Mouse (Mus musculus) kidney, adult 2 months (tissue): ENCODE results near the gene Vps54. TPM values are rescaled to one million over a fixed set of nuclear protein-coding genes. Genes with fewer than 3 reads are reported as not detected.

ENCODE experiments used
- DNase-seq: peaks from one replicate; pipeline ENCODE4 v3.0.0; 2021
- H3K27ac ChIP-seq: fragments of 200-500 bp; 2 replicates; pipeline ENCODE4 v1.5.1; 2012; ENCODE audit warnings: low read depth, low read length, control low read depth, inconsistent platforms; ENCODE audit not compliant: insufficient read depth
- H3K27me3 ChIP-seq: fragments of 200-500 bp; replicated peaks from 2 replicates; pipeline ENCODE4 v1.6.1; 2012; ENCODE audit warnings: mild to moderate bottlenecking, moderate library complexity, low read length, inconsistent platforms; ENCODE audit not compliant: control insufficient read depth, insufficient read depth
- H3K36me3 ChIP-seq: fragments of 200-500 bp; 2 replicates; pipeline ENCODE4 v1.6.1; 2012; ENCODE audit warnings: mild to moderate bottlenecking, moderate library complexity, low read length, inconsistent platforms; ENCODE audit not compliant: control insufficient read depth, insufficient read depth
- H3K4me1 ChIP-seq: fragments of 200-500 bp; 2 replicates; pipeline ENCODE4 v1.6.1; 2011; ENCODE audit warnings: low read length; ENCODE audit not compliant: control insufficient read depth, insufficient read depth
- H3K4me3 ChIP-seq: fragments of 200-500 bp; 2 replicates; pipeline ENCODE4 v1.5.1; 2011; ENCODE audit warnings: mild to moderate bottlenecking, low read depth, low read length, control low read depth; ENCODE audit not compliant: insufficient read depth
- CTCF ChIP-seq: fragments of 200-500 bp; conservative IDR thresholded peaks from 2 replicates; pipeline ENCODE4 v1.5.1; 2011; ENCODE audit warnings: low read depth, mild to moderate bottlenecking, control low read depth, low read length, moderate library complexity, mixed read lengths; ENCODE audit not compliant: insufficient read depth, insufficient read length
- POLR2A ChIP-seq: fragments of 200-500 bp; IDR thresholded peaks from one replicate; pipeline ENCODE4 v1.6.1; 2011; ENCODE audit warnings: low read depth, low read length, control low read depth
- WGBS: fragments of 180-500 bp; shearing (Covaris S2); methylation state at CpG from one replicate; pipeline ENCODE4 v1.1.7; 2018; 5-methylcytosine and 5-hydroxymethylcytosine counted together
- polyA plus RNA-seq: library from polyadenylated mRNA; depleted of rRNA; stranded (reverse); fragments of >200 nt; gene quantifications from 2 replicates; pipeline ENCODE4 v1.2.3, GENCODE M21; 2012

Vps54 gene
- polyA plus RNA-seq, 1 experiment = 13.3 TPM

DNA sequence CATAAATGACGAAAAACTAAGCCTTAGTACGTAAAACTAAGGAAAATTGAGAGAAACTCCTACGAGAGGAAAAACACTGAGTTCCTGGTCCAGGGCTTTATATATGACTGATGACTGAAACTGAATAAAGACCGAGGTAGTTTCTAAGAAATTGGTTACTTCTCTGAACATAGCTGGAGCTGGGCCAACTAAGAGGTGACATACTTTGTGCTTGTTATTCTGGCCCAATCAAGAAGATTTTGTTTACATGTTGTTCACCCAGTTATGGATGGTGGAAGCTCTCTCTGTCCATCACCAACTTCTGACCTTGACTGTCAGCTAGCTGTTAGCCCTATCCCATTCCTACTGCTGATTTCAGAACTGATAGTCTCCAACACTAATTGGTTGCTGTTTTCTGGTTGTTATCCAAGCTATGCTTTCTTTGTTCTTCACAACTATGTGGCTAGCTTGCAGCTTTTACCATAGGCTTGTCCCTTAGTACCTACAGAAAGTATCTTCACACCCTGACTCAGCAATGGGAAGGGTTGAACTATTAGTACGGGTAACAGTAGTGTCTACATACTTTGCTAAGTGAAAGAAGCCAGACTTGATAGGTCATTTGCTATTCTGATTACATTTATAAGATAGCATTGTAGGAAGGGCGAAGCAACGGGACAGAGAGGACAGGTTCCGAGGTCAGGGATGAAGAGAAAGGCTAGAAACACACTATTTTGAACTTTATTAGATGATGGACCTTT lies 19.1 kb upstream of the Vps54 start:
- no peak for DNase-seq
- TF ChIP-seq POLR2A (no peak), CTCF (no peak)
- H3K4me3 ChIP-seq = no peak overlapping the region
- no peaks in the 10 kb centered on the region for H3K36me3 ChIP-seq
- H3K27me3 ChIP-seq = no peaks in the 10 kb centered on the region
- H3K27ac ChIP-seq = no peak overlapping the region
- H3K4me1 ChIP-seq = no peaks in the 10 kb centered on the region
- WGBS = 85% methylated on average over 8 of the region's 8 CpGs

DNA sequence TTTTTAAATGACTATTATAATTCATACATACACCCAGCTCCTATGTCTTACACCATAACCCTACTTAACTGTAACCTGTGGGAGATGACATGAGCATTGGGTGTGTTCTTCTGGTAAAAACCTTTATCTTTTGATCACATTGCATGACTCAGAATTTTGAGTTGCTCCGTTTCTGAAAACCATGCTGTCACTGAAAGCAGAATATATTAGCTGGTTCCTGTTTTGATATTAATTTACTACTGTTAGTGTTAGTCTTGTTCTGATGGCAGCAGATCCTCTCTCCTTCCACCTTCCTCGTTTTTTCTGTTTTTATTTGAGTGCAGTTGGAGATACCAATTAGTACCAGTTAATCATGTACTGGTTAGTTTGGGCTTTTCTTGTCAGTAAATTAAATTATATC lies 18.3 kb upstream of the Vps54 start:
- no peak overlapping the region for H3K4me3 ChIP-seq

DNA sequence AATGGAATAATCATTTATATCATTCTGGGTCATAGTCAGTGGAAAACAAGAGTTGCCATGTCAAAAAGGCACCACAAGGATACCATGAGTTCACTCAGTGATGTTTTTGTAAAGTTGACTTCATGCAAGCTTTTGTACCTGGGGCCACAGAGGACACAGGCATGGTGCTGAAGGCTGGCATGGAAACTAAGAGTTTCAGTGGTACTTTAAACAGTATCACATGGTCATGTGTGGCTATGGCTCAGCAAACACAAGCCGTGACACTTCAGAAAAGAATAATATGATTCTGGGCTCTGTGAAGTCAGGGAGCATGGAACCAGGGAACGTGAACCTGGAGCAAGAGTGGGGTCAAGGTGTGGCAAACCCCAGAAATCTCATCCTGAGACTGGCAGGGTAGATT lies 17.7 kb upstream of the Vps54 start:
- DNase-seq = no peak
- TF ChIP-seq POLR2A = no peak
- TF ChIP-seq CTCF = no peak
- no peaks in the 10 kb centered on the region for H3K4me1 ChIP-seq
- 60% methylated on average over 2 of the region's 2 CpGs for WGBS
- H3K36me3 ChIP-seq = no peaks in the 10 kb centered on the region
- no peak overlapping the region for H3K4me3 ChIP-seq
- no peaks in the 10 kb centered on the region for H3K27me3 ChIP-seq
- no peak overlapping the region for H3K27ac ChIP-seq

More for the DNA sequence above, 18.3 kb upstream of the Vps54 start:
- DNase-seq = no peak
- TF ChIP-seq CTCF (no peak), POLR2A (no peak)
- no peaks in the 10 kb centered on the region for H3K4me1 ChIP-seq
- no peaks in the 10 kb centered on the region for H3K27me3 ChIP-seq
- WGBS = 52% methylated on average over 2 of the region's 2 CpGs
- H3K27ac ChIP-seq = no peak overlapping the region
- H3K36me3 ChIP-seq = no peaks in the 10 kb centered on the region

DNA sequence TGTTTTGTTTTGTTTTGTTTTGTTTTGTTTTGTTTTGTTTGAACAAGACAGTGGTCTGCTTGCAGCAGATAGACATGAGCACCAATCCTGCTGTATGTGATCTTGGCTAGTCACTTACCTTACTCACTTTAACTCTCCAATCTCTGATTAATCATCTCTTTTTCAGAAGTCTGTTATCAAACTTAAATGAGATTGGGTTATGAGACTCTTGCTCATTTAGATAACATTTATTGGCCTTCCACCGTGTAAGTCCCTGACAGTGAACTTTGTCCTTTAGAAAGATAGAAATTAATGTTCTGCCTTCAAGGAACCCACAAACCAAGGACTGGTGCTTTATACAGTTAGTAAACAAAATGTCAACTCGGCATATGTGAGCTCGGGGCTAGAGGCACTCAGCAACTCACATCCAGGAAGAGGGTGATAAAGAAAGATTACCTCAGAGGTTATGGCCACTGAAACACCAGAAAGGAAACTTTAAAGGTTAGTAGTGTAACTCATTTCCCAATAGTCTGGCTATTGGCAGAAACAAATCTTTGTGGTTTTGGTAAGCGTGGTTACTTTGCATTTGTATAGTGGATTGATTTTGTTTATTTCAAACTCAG lies 16.4 kb upstream of the Vps54 start:
- Histone ChIP-seq H3K4me3 (no peak overlapping the region), H3K27me3 (no peaks in the 10 kb centered on the region), H3K27ac (no peak overlapping the region), H3K36me3 (no peaks in the 10 kb centered on the region), H3K4me1 (no peaks in the 10 kb centered on the region)
- DNase-seq = no peak
- 64% methylated on average over 4 of the region's 4 CpGs for WGBS
- no peak for TF ChIP-seq CTCF

DNA sequence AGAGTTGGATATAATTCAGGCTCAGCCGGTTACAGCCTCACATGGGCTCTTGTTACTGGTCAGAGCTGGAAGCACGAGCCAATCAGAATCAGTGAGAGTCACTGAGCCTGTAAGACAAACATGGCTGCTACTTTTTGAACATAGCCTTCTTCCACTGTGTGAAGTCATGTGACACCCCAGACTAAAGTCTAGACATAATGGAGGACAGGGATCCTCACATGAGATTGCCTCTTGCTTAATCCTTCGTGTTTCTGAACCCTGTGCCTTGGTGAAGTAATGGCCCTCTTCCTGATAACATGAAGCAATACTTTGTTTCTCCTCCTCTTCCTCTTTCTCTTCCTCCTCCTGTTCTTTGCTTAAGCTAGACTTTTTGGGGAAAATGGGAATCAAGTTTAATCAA lies 15.5 kb upstream of the Vps54 start:
- no peaks in the 10 kb centered on the region for H3K4me1 ChIP-seq
- no peak for DNase-seq
- no peak overlapping the region for H3K4me3 ChIP-seq
- no peaks in the 10 kb centered on the region for H3K36me3 ChIP-seq
- no peak overlapping the region for H3K27ac ChIP-seq
- H3K27me3 ChIP-seq = no peaks in the 10 kb centered on the region
- WGBS = 93% methylated on average over 3 of the region's 3 CpGs
- no peak for TF ChIP-seq POLR2A
- TF ChIP-seq CTCF = no peak

DNA sequence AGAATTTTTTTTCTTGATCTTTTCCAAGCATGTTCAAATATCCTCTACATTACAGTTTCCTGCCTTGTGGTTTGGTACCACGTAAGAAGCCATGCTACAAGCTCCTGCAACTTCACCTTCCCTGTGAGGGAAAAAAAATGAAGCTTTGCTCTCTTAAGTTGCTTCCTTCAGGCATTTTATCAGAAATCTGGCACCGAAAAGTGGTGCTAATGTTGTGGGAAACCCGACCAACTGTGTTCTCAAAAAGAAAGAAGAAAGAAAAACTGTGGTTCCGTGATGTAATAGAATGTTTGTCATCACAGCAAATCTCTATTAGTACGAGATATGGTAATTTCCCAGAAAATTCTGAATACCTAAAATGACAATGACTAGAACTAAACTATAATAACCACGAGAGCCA lies 15.0 kb upstream of the Vps54 start:
- Histone ChIP-seq H3K27ac (peak overlapping the region; percentile 31; the same call in 1 of the 2 replicates), H3K4me3 (no peak overlapping the region)
- 82% methylated on average over 6 of the region's 6 CpGs for WGBS

DNA sequence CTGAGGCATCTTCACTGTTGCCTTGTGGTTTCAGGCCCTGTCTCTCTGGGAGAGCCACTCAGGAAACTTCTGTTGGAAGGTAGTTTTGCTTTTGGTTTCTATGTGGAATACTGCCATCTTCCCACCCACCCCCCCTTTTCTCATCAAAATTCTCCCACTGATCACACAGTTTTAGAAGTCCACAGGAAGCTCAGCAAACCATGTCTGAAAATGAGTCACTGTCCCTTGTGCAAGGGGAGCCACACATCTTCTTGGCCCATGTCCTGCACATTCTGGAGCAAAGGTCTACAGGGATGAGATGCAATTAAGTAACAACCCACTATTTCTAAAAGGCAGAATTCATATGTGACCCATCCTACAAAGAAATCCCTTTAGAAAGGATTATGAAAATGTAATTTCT lies 14.6 kb upstream of the Vps54 start:
- Histone ChIP-seq H3K27ac (no peak overlapping the region), H3K4me3 (no peak overlapping the region), H3K36me3 (no peaks in the 10 kb centered on the region), H3K27me3 (no peaks in the 10 kb centered on the region), H3K4me1 (no peaks in the 10 kb centered on the region)
- TF ChIP-seq POLR2A (no peak), CTCF (no peak)
- DNase-seq = no peak

More for the DNA sequence above, 15.0 kb upstream of the Vps54 start:
- no peak for DNase-seq
- TF ChIP-seq POLR2A (no peak), CTCF (no peak)
- Histone ChIP-seq H3K36me3 (no peaks in the 10 kb centered on the region), H3K4me1 (no peaks in the 10 kb centered on the region), H3K27me3 (no peaks in the 10 kb centered on the region)

DNA sequence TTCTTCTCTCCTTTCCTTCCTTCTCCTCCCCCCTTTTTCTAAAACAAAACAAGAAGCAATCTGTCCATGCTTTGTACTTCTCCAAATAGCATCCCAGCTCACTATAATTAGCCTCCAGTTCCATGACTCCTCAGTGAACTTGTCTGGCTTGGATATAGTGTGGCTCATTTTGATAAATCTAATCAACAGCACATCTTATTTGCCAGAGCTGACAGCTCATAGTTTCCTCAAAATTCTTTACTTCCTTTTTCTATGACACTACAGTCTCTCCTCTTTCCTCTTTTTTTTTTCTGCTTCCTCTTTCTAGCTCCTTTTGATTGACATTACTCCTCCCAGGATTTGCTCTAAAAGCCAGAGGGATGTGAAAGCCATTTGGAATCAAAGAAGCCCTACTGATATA lies 14.1 kb upstream of the Vps54 start:
- Histone ChIP-seq H3K27ac (no peak overlapping the region), H3K27me3 (no peaks in the 10 kb centered on the region), H3K36me3 (no peaks in the 10 kb centered on the region), H3K4me3 (no peak overlapping the region), H3K4me1 (no peaks in the 10 kb centered on the region)
- no peak for TF ChIP-seq CTCF
- no peak for TF ChIP-seq POLR2A
- DNase-seq = no peak
